Mouse (Mus musculus) olfactory bulb, adult 2 months (tissue): Measurements from ENCODE around the gene Zmiz2.

Experiments
- CTCF ChIP-seq: fragments of 200-500 bp; IDR thresholded peaks from 2 replicates; pipeline ENCODE4 v1.5.1; 2012; ENCODE audit warnings: low read depth, mild to moderate bottlenecking, low read length, moderate library complexity; ENCODE audit not compliant: insufficient read depth
- POLR2A ChIP-seq: fragments of 200-500 bp; IDR thresholded peaks from 2 replicates; pipeline ENCODE4 v1.6.1; 2012; ENCODE audit warnings: mild to moderate bottlenecking, low read depth, low read length, moderate library complexity; ENCODE audit not compliant: insufficient read depth

DNA sequence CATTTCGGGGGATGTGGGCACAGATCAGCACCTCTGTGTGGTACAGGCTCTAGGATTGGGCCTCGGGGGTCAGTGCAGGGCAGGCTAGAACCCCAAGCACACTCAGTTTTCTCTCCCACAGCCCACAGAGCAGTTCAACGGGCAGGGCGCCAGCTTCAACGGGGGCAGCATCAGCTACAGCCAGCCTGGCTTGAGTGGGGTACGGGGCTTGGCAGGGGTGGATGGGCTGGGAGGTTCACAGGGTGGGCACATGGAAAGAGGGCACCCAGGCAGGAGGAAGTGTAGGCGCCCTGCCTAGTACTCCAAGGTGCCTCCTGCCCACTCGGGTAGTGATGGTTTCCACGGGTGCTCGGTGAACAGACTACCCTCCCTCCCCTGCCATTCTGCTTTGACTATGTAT, 9.3 kb downstream of the Zmiz2 start:
- TF ChIP-seq CTCF (no peak), POLR2A (no peak)
